Mouse (Mus musculus): ENCODE data around the gene Psma4. TPM values are rescaled to one million over a fixed set of nuclear protein-coding genes. Genes with fewer than 3 reads are reported as not detected.
"Not testable (repeated sequence)": the region's sequence is repeated elsewhere in the genome, so short reads cannot be mapped to it uniquely, and the experiment has no call there.

Gene Psma4
- polyA plus RNA-seq, 1 experiment from 2014 or later, result 372 TPM

GRCm38 (mm10) chr9:54930741-54931140 lies 19.8 kb upstream of the Psma4 start:
- WGBS, result 81% methylated on average over 1 of the region's 1 CpGs
- H3K27me3 ChIP-seq (ENCODE audit: control insufficient read depth, insufficient read depth, low read length), result no peaks in the 10 kb centered on the region
- H3K9me3 ChIP-seq (replicated peaks; ENCODE audit: control insufficient read depth, low read length), result no peaks in the 10 kb centered on the region
- no peak overlapping the region for H3K4me3 ChIP-seq (ENCODE audit: low read depth, low read length)
- no peak for DNase-seq (ENCODE audit: low spot score)
- H3K4me1 ChIP-seq (ENCODE audit: control insufficient read depth, insufficient read depth, low read length), result no peaks in the 10 kb centered on the region
- H3K36me3 ChIP-seq (replicated peaks; ENCODE audit: control insufficient read depth, insufficient read depth, low read depth, low read length), result no peaks in the 10 kb centered on the region
- H3K9ac ChIP-seq (replicated peaks; ENCODE audit: low read length), result no peak overlapping the region
- H3K27ac ChIP-seq (replicated peaks; ENCODE audit: low read depth, low read length), result no peak overlapping the region
- no peak overlapping the region for H3K4me2 ChIP-seq (ENCODE audit: low read depth, low read length)
- ATAC-seq (replicated peaks; ENCODE audit: insufficient number of reproducible peaks, low FRiP score, low TSS enrichment, low read depth), result no peak

- DNase-seq (ENCODE audit: low spot score), result no peak
- ATAC-seq (replicated peaks; ENCODE audit: insufficient number of reproducible peaks, low FRiP score, low TSS enrichment, low read depth), result no peak
- no peaks in the 10 kb centered on the region for H3K27me3 ChIP-seq (ENCODE audit: control insufficient read depth, insufficient read depth, low read length)
- H3K4me2 ChIP-seq (ENCODE audit: low read depth, low read length), result no peak overlapping the region
- 7% methylated on average over 1 of the region's 1 CpGs for WGBS
- no peaks in the 10 kb centered on the region for H3K4me1 ChIP-seq (ENCODE audit: control insufficient read depth, insufficient read depth, low read length)
- H3K27ac ChIP-seq (replicated peaks; ENCODE audit: low read depth, low read length), result no peak overlapping the region
- H3K9me3 ChIP-seq (replicated peaks; ENCODE audit: control insufficient read depth, low read length), result no peaks in the 10 kb centered on the region
- no peak overlapping the region for H3K9ac ChIP-seq (replicated peaks; ENCODE audit: low read length)
- H3K4me3 ChIP-seq (ENCODE audit: low read depth, low read length), result no peak overlapping the region
- no peaks in the 10 kb centered on the region for H3K36me3 ChIP-seq (replicated peaks; ENCODE audit: control insufficient read depth, insufficient read depth, low read depth, low read length)
Measured at GRCm38 (mm10) chr9:54931765-54932164, 18.8 kb upstream of the Psma4 start.

GRCm38 (mm10) chr9:54932379-54932778 lies 18.2 kb upstream of the Psma4 start:
- Histone ChIP-seq H3K4me3 (ENCODE audit: low read depth, low read length) (no peak overlapping the region), H3K36me3 (replicated peaks; ENCODE audit: control insufficient read depth, insufficient read depth, low read depth, low read length) (no peaks in the 10 kb centered on the region), H3K27me3 (ENCODE audit: control insufficient read depth, insufficient read depth, low read length) (no peaks in the 10 kb centered on the region), H3K4me1 (ENCODE audit: control insufficient read depth, insufficient read depth, low read length) (no peaks in the 10 kb centered on the region), H3K27ac (replicated peaks; ENCODE audit: low read depth, low read length) (no peak overlapping the region), H3K4me2 (ENCODE audit: low read depth, low read length) (no peak overlapping the region), H3K9ac (replicated peaks; ENCODE audit: low read length) (no peak overlapping the region), H3K9me3 (replicated peaks; ENCODE audit: control insufficient read depth, low read length) (no peaks in the 10 kb centered on the region)
- DNase-seq (ENCODE audit: low spot score) (no peak), ATAC-seq (replicated peaks; ENCODE audit: insufficient number of reproducible peaks, low FRiP score, low TSS enrichment, low read depth) (no peak)
- WGBS, result 67% methylated on average over 2 of the region's 2 CpGs

- H3K9me3 ChIP-seq (replicated peaks; ENCODE audit: control insufficient read depth, low read length), result no peaks in the 10 kb centered on the region
- no peaks in the 10 kb centered on the region for H3K36me3 ChIP-seq (replicated peaks; ENCODE audit: control insufficient read depth, insufficient read depth, low read depth, low read length)
- no peak overlapping the region for H3K4me3 ChIP-seq (ENCODE audit: low read depth, low read length)
- H3K9ac ChIP-seq (replicated peaks; ENCODE audit: low read length), result no peak overlapping the region
- 91% methylated on average over 4 of the region's 4 CpGs for WGBS
- H3K4me2 ChIP-seq (ENCODE audit: low read depth, low read length), result no peak overlapping the region
- H3K4me1 ChIP-seq (ENCODE audit: control insufficient read depth, insufficient read depth, low read length), result no peaks in the 10 kb centered on the region
- no peaks in the 10 kb centered on the region for H3K27me3 ChIP-seq (ENCODE audit: control insufficient read depth, insufficient read depth, low read length)
- no peak for DNase-seq (ENCODE audit: low spot score)
- H3K27ac ChIP-seq (replicated peaks; ENCODE audit: low read depth, low read length), result no peak overlapping the region
- ATAC-seq (replicated peaks; ENCODE audit: insufficient number of reproducible peaks, low FRiP score, low TSS enrichment, low read depth), result no peak
Measured at GRCm38 (mm10) chr9:54942071-54942470, 8.5 kb upstream of the Psma4 start.

GRCm38 (mm10) chr9:54944467-54944866 lies 6.1 kb upstream of the Psma4 start:
- WGBS, result 84% methylated on average over 2 of the region's 2 CpGs

GRCm38 (mm10) chr9:54946256-54946655 lies 4.3 kb upstream of the Psma4 start:
- Histone ChIP-seq H3K9me3 (replicated peaks; ENCODE audit: control insufficient read depth, low read length) (no peaks in the 10 kb centered on the region), H3K27me3 (ENCODE audit: control insufficient read depth, insufficient read depth, low read length) (no peaks in the 10 kb centered on the region), H3K36me3 (replicated peaks; ENCODE audit: control insufficient read depth, insufficient read depth, low read depth, low read length) (no peaks in the 10 kb centered on the region), H3K9ac (replicated peaks; ENCODE audit: low read length) (no peak overlapping the region), H3K4me3 (ENCODE audit: low read depth, low read length) (no peak overlapping the region), H3K4me1 (ENCODE audit: control insufficient read depth, insufficient read depth, low read length) (no peaks in the 10 kb centered on the region), H3K27ac (replicated peaks; ENCODE audit: low read depth, low read length) (no peak overlapping the region), H3K4me2 (ENCODE audit: low read depth, low read length) (no peak overlapping the region)
- 70% methylated on average over 16 of the region's 16 CpGs for WGBS
- ATAC-seq (replicated peaks; ENCODE audit: insufficient number of reproducible peaks, low FRiP score, low TSS enrichment, low read depth), result no peak
- DNase-seq (ENCODE audit: low spot score), result peak; percentile 25

More at GRCm38 (mm10) chr9:54944467-54944866, 6.1 kb upstream of the Psma4 start:
- Histone ChIP-seq H3K27me3 (ENCODE audit: control insufficient read depth, insufficient read depth, low read length) (no peaks in the 10 kb centered on the region), H3K4me2 (ENCODE audit: low read depth, low read length) (no peak overlapping the region), H3K4me3 (ENCODE audit: low read depth, low read length) (no peak overlapping the region), H3K9me3 (replicated peaks; ENCODE audit: control insufficient read depth, low read length) (no peaks in the 10 kb centered on the region), H3K27ac (replicated peaks; ENCODE audit: low read depth, low read length) (no peak overlapping the region), H3K9ac (replicated peaks; ENCODE audit: low read length) (no peak overlapping the region), H3K4me1 (ENCODE audit: control insufficient read depth, insufficient read depth, low read length) (no peaks in the 10 kb centered on the region), H3K36me3 (replicated peaks; ENCODE audit: control insufficient read depth, insufficient read depth, low read depth, low read length) (no peaks in the 10 kb centered on the region)
- DNase-seq (ENCODE audit: low spot score), result no peak
- ATAC-seq (replicated peaks; ENCODE audit: insufficient number of reproducible peaks, low FRiP score, low TSS enrichment, low read depth), result no peak

- DNase-seq (ENCODE audit: low spot score), result no peak
- Histone ChIP-seq H3K27ac (replicated peaks; ENCODE audit: low read depth, low read length) (no peak overlapping the region), H3K36me3 (replicated peaks; ENCODE audit: control insufficient read depth, insufficient read depth, low read depth, low read length) (no peaks in the 10 kb centered on the region; the same call in 1 of the 2 replicates), H3K9ac (replicated peaks; ENCODE audit: low read length) (no peak overlapping the region), H3K27me3 (ENCODE audit: control insufficient read depth, insufficient read depth, low read length) (no peaks in the 10 kb centered on the region), H3K9me3 (replicated peaks; ENCODE audit: control insufficient read depth, low read length) (no peaks in the 10 kb centered on the region), H3K4me3 (ENCODE audit: low read depth, low read length) (no peak overlapping the region), H3K4me1 (ENCODE audit: control insufficient read depth, insufficient read depth, low read length) (no peaks in the 10 kb centered on the region), H3K4me2 (ENCODE audit: low read depth, low read length) (no peak overlapping the region)
- ATAC-seq (replicated peaks; ENCODE audit: insufficient number of reproducible peaks, low FRiP score, low TSS enrichment, low read depth), result no peak
Measured at GRCm38 (mm10) chr9:54949465-54949864, 1.1 kb upstream of the Psma4 start.

GRCm38 (mm10) chr9:54950162-54950561 lies 428 bp upstream of the Psma4 start:
- WGBS, result 51% methylated on average over 8 of the region's 8 CpGs
- not testable (repeated sequence) for H3K36me3 ChIP-seq (replicated peaks; ENCODE audit: control insufficient read depth, insufficient read depth, low read depth, low read length); DNase-seq (ENCODE audit: low spot score); H3K27me3 ChIP-seq (ENCODE audit: control insufficient read depth, insufficient read depth, low read length); ATAC-seq (replicated peaks; ENCODE audit: insufficient number of reproducible peaks, low FRiP score, low TSS enrichment, low read depth); H3K9me3 ChIP-seq (replicated peaks; ENCODE audit: control insufficient read depth, low read length); H3K4me1 ChIP-seq (ENCODE audit: control insufficient read depth, insufficient read depth, low read length)
- H3K4me2 ChIP-seq (ENCODE audit: low read depth, low read length), result peak overlapping the region; percentile 72
- H3K9ac ChIP-seq (replicated peaks; ENCODE audit: low read length), result 0 out of 2 replicates have a peak overlapping the region, but pooled peaks have one; percentile 40
- H3K4me3 ChIP-seq (ENCODE audit: low read depth, low read length), result peak overlapping the region; percentile 87
- 0 out of 2 replicates have a peak overlapping the region, but pooled peaks have one; percentile 78 for H3K27ac ChIP-seq (replicated peaks; ENCODE audit: low read depth, low read length)

Data from embryonic facial prominence, embryonic 11.5 days (tissue).